In the genomic region with DNA sequence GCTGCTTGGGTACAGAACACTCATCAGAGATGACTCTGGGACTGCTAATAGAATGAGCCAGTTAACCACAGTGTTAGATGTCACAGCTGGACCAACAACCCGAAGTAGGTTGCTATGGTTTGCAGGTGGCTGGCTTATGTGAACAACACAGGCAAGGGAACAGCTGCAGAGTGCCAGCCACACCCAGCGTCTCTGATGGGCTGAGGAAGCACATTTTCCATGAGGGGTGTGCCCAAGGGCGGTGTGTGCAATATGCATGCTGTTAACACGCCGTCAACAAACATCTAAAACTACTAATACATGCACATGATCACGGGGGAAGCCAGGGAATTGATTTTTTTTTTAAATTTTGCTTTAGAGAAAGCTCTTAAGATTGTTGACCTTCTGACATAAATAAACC, we compare ENCODE assay signal across 11 mouse cellular contexts.
DNase-seq lines count a peak whose midpoint lies in the region; ATAC-seq and TF ChIP-seq lines count a peak whose summit lies in the region.
"Had no signal": no experiment of that assay in that cellular context is flagged by ENCODE, and none has a peak within 500 bp of the region (broad histone marks: within the 10 kb centered on the region; RNA-seq: fewer than 3 reads in every experiment).

No protein-coding gene starts in this region.

- intact Hi-C loops in left cerebral cortex, postnatal 4 days (cut with DNase I) = loop anchor here (5.0 kb wide), 1 partner anchor 72 kb away; a partner anchor contains a TSS

- no peak overlapping the region for H3K4me3 ChIP-seq in kidney, embryonic 15.5 days (replicated peaks)
- no peak overlapping the region for H3K4me3 ChIP-seq in kidney, adult 2 months (ENCODE audit: insufficient read depth, low read depth, low read length)
- H3K4me3 ChIP-seq: erythroblast, embryonic 14.5 days; limb, embryonic 12.5 days; neural tube, embryonic 15.5 days had no signal

- no peak for DNase-seq in kidney, postnatal 36 days
- peak; percentile 54 for DNase-seq in induced T-regulatory cell, adult 2 months (ENCODE audit: low read depth)
- peak; percentile 78 to 92 for DNase-seq in thymus, postnatal 36 days
- no peak for DNase-seq in kidney, adult 2 months
- no peak for DNase-seq in right cerebral cortex, adult 2 months (ENCODE audit: low spot score in 2 of 2)
- DNase-seq in left cerebral cortex, postnatal 4 days = no peak

- H3K9me3 ChIP-seq in kidney, embryonic 15.5 days (replicated peaks) = no peaks in the 10 kb centered on the region
- H3K9me3 ChIP-seq: limb, embryonic 12.5 days; neural tube, embryonic 15.5 days had no signal

- H3K9ac ChIP-seq in kidney, embryonic 15.5 days = no peak overlapping the region
- H3K9ac ChIP-seq: limb, embryonic 12.5 days; neural tube, embryonic 15.5 days had no signal

- peak; percentile 47 for ATAC-seq in kidney, embryonic 15.5 days (replicated peaks; ENCODE audit: low FRiP score)
- ATAC-seq in monocyte, adult 5-6 weeks (replicated peaks; ENCODE audit: insufficient number of reproducible peaks, low FRiP score, low TSS enrichment, poor library complexity, severe bottlenecking) = peak; percentile 42

- TF ChIP-seq POLR2A in kidney, adult 2 months (IDR thresholded peaks at IDR 0.05; ENCODE audit: low read depth, low read length) = no peak

- H3K4me2 ChIP-seq in kidney, embryonic 15.5 days = no peak overlapping the region
- H3K4me2 ChIP-seq: limb, embryonic 12.5 days; neural tube, embryonic 15.5 days had no signal

- WGBS in kidney, embryonic 15.5 days = 71% methylated on average over 6 of the region's 6 CpGs
- 73% methylated on average over 6 of the region's 6 CpGs for WGBS in kidney, adult 2 months

- TF ChIP-seq CTCF in kidney, adult 2 months (conservative IDR thresholded peaks at IDR 0.05; ENCODE audit: insufficient read depth, insufficient read length, low read depth, low read length) = no peak

- 0 out of 2 replicates have a peak, but pooled peaks cover 3% of the 10 kb centered on the region for H3K4me1 ChIP-seq in kidney, embryonic 15.5 days
- no peaks in the 10 kb centered on the region for H3K4me1 ChIP-seq in kidney, adult 2 months (ENCODE audit: control insufficient read depth, insufficient read depth, low read length)

- no peaks in the 10 kb centered on the region for H3K27me3 ChIP-seq in kidney, embryonic 15.5 days
- H3K27me3 ChIP-seq in kidney, adult 2 months (replicated peaks; ENCODE audit: control insufficient read depth, insufficient read depth, low read length) = no peaks in the 10 kb centered on the region
- H3K27me3 ChIP-seq: limb, embryonic 12.5 days had no signal

- H3K27ac ChIP-seq in kidney, embryonic 15.5 days = no peak overlapping the region
- H3K27ac ChIP-seq in kidney, adult 2 months (ENCODE audit: insufficient read depth, low read depth, low read length) = no peak overlapping the region
- H3K27ac ChIP-seq: limb, embryonic 12.5 days; neural tube, embryonic 15.5 days had no signal

- peaks cover 2% of the 10 kb centered on the region; the same call in 1 of the 2 replicates for H3K36me3 ChIP-seq in kidney, embryonic 15.5 days
- H3K36me3 ChIP-seq in kidney, adult 2 months (ENCODE audit: control insufficient read depth, insufficient read depth, low read length) = no peaks in the 10 kb centered on the region
- H3K36me3 ChIP-seq: neural tube, embryonic 15.5 days had no signal

Comparison
In these comparisons a context has a peak if more than half of its experiments do, and no peak if none do; other contexts are left out.
1. DNase-seq: peak in induced T-regulatory cell, adult 2 months (single experiment) and thymus, postnatal 36 days (2 of 2); none in kidney, postnatal 36 days (0 of 2), kidney, adult 2 months (single experiment), right cerebral cortex, adult 2 months (0 of 2) and left cerebral cortex, postnatal 4 days (single experiment).